Mouse (Mus musculus) T-helper 1 cell (primary cell): Measurements from ENCODE around the gene Hist1h4f.
"Not testable (repeated sequence)": the region's sequence is repeated elsewhere in the genome, so short reads cannot be mapped to it uniquely, and the experiment has no call there.

Experiments
- in situ Hi-C: fragments of 300-600 bp; cut with MboI, MseI; formaldehyde crosslinking; loops from one replicate; pipeline ENCODE4 v1.15.1; 2025; ENCODE audit warnings: high pct_unique_total_duplicates

Gene Hist1h4f

GRCm38 (mm10) chr13:23555839-23556416, 4.5 kb upstream of the Hist1h4f start:
- in situ Hi-C loops = no loop called here

- in situ Hi-C loops = no loop called here
Observed at GRCm38 (mm10) chr13:23554925-23555838, 3.7 kb upstream of the Hist1h4f start.

GRCm38 (mm10) chr13:23554393-23554792, 2.9 kb upstream of the Hist1h4f start:
- in situ Hi-C loops = no loop called here

- in situ Hi-C loops = no loop called here
Observed at GRCm38 (mm10) chr13:23552962-23553361, 1.5 kb upstream of the Hist1h4f start, which contains the start of gene Hist1h1d. Gene Hist1h1d (plus strand): TSS chr13:23553262.

GRCm38 (mm10) chr13:23551931-23552914, 775 bp upstream of the Hist1h4f start:
- in situ Hi-C loops = no loop called here

- in situ Hi-C loops = no loop called here
Observed at GRCm38 (mm10) chr13:23550761-23551145, 695 bp downstream of the Hist1h4f start.

GRCm38 (mm10) chr13:23546694-23547093, 4.8 kb downstream of the Hist1h4f start:
- in situ Hi-C loops = no loop called here

- in situ Hi-C loops = not testable (repeated sequence)
Observed at GRCm38 (mm10) chr13:23544787-23545120, 6.7 kb downstream of the Hist1h4f start.

- in situ Hi-C loops = no loop called here
Observed at GRCm38 (mm10) chr13:23543965-23544786, 7.3 kb downstream of the Hist1h4f start, which contains the start of gene Hist1h3f. Gene Hist1h3f (plus strand): TSS chr13:23544052.

- in situ Hi-C loops = not testable (repeated sequence)
Observed at GRCm38 (mm10) chr13:23542999-23543607, 8.3 kb downstream of the Hist1h4f start, which contains the start of gene Hist1h2bh. Gene Hist1h2bh (minus strand): TSS chr13:23543392.

- in situ Hi-C loops = not testable (repeated sequence)
Observed at GRCm38 (mm10) chr13:23542225-23542980, 9.0 kb downstream of the Hist1h4f start.

GRCm38 (mm10) chr13:23541497-23541896, 10.0 kb downstream of the Hist1h4f start:
- in situ Hi-C loops = no loop called here

GRCm38 (mm10) chr13:23539821-23540220, 11.6 kb downstream of the Hist1h4f start:
- in situ Hi-C loops = loop anchor here (5.0 kb wide), 1 partner anchor 1823 kb away; the partner anchor contains the start of genes Hist1h2ai, Hist1h2bl and Hist1h3h

- in situ Hi-C loops = loop anchor here (5.0 kb wide), 1 partner anchor 1821 kb away; the partner anchor contains the start of genes Hist1h2ai, Hist1h2bl and Hist1h3h
Observed at GRCm38 (mm10) chr13:23538249-23538648, 13.2 kb downstream of the Hist1h4f start.

- in situ Hi-C loops = loop anchor here (5.0 kb wide), 1 partner anchor 1820 kb away; the partner anchor contains the start of genes Hist1h2ai, Hist1h2bl and Hist1h3h
Observed at GRCm38 (mm10) chr13:23537006-23537710, 14.3 kb downstream of the Hist1h4f start.

- in situ Hi-C loops = loop anchor here (5.0 kb wide), 1 partner anchor 1819 kb away; the partner anchor contains the start of genes Hist1h2ai, Hist1h2bl and Hist1h3h
Observed at GRCm38 (mm10) chr13:23536076-23536822, 15.2 kb downstream of the Hist1h4f start.
